Mouse (Mus musculus) kidney, adult 8-10 months (tissue): ENCODE measurements around the gene Pknox2.

Experiments used
- DNase-seq, 2 experiments: peaks; one replicate each; pipeline ENCODE4 v3.0.0; 2022

Gene Pknox2

GRCm38 (mm10) chr9:37139514-37139913, 7.7 kb downstream of the Pknox2 start:
- no peak for DNase-seq

DNA sequence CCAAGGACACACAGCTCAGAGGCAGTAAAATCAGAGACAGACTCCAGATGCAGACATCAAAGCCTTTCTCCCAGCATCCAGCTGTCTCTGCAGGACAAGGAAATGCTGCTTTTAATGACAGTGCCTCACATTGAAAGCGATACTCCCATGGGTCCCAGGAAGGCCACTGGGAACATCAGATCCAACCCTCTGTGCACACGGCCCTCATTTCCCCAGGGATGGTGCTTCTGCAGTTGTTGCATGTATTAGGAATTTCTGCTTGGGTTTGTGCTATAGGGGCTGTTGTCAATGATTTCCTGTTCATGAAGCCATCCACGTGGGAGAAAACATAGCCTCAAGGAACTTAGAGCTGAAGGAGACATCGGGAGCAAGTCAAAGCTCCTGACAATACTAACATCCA, 8.3 kb downstream of the Pknox2 start:
- DNase-seq, result no peak

- no peak for DNase-seq
Measured at GRCm38 (mm10) chr9:37136340-37136739, 10.9 kb downstream of the Pknox2 start.

DNA sequence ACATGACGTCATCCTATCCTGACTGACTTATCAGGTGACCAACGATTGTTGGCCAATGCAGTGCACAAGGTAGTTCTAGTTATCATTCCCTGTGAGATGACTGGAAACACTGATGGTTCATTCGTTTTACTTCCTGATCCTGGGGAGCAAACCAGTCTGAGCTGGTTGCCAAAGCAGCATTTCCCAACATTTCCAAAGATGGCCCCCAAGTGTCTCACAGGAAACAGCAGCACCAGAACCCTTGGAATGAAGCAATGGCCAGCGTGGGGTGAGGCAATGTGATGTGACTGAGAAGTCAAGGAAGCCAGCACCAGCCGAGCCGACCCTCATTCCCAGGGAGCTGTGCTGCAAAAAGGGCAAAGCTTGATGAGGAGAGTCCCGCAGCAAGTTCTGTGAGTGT, 13.7 kb downstream of the Pknox2 start:
- no peak for DNase-seq

DNA sequence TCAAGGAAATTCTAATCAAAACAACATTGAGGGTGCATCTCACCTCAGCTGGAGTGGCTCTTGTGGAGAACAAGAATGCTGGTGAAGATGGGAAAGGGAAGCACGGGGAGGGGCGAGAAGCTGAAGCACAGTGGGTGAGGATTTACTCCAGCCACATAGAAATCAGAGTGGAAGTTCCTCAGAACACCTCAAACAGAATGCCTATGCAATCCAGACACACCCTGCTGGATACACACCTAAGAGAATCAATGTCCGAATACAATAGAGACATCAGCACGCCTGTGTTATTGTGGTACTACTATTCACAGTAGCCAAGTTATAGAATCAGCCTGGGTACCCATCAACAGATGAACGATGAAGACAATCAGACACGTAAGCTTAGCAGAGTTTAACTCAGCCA, 18.2 kb downstream of the Pknox2 start:
- DNase-seq, result no peak

- no peak for DNase-seq
Measured at GRCm38 (mm10) chr9:37126197-37126596, 21.0 kb downstream of the Pknox2 start.

DNA sequence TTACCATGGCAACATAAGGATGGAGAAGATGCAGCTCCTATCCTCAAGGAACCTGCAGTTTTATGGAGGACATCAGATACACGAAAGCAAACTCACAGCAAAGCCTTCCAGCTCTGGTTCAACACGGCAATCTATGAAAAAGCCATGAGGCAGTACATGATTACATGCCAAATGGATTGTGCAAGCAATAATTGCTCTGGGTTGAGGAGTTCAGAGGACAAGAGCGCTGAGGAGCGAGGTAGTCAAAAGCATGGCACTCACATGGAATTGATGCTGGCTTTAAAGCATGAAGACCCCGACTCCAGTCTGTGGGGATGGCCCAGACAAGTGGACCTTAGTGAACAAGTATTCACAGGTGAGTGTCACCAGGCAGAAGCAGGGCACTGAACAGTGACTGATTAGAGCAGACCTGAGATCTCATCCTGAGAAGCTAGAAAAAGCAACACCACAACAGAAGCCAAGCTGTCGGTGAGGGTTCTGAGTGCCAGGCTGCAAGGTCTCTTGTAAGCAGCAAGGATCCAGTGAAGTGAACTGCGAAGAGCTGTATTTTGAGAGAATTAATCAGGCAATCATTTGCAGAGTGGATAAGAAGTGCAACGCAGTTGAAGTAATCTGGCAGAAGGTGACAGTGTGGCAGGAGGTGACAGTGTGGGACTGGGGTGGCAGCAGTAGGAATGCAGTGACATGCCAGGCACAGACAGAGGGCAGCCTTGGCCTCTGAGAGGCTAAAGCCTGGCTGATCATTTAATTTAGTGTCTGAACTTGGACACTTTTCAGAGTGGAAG, 22.3 kb downstream of the Pknox2 start:
- DNase-seq, result no peak

GRCm38 (mm10) chr9:37123384-37123783, 23.8 kb downstream of the Pknox2 start:
- DNase-seq, result no peak

- no peak for DNase-seq
Measured at GRCm38 (mm10) chr9:37122971-37123370, 24.2 kb downstream of the Pknox2 start.

DNA sequence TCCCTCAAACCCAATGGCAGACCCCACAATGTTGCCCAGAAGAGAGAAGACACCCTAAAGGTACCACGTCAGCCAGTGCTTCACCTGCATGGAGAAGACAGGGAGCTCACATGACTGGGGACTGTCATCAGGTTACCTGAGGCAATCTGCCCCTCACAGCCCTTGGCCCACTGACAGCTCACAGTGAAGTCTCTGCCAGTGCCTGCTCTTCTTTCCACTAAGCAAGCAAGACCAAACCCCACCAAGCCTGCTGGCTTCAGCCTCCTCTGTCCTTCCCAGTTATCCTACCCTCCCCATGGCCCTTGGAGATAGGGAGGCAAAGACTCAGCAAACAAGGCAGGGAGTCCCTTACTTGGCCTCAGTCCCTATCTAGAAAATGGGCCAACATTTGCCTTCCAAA, 24.8 kb downstream of the Pknox2 start:
- DNase-seq, result no peak

DNA sequence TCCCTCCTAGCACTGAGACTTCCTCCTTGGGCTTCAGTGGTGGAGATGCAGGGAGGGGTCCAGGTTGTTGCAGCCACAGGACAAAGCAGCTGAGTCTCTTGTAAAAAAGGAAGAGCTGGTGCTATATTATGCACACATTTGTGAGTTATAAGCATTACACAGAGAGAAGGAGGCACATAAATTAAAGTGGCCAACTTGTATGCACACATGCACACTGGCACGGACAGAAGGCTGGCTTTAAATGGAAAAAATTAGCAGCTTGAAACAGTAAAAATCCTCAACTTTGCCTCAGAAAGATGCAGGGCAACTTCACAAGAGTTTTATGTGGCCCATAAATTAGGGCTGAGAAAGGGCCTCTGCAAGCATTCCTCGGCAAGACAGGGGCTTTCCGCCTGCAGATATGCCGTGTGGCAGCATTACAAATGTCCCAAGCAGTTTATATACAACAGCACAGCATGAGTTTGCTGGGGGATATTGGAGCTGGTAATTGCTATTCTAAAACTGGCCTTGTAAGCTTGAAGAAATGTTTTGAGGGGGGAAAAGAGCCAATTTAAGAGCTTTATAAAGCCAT, 25.4 kb downstream of the Pknox2 start:
- DNase-seq, result no peak

DNA sequence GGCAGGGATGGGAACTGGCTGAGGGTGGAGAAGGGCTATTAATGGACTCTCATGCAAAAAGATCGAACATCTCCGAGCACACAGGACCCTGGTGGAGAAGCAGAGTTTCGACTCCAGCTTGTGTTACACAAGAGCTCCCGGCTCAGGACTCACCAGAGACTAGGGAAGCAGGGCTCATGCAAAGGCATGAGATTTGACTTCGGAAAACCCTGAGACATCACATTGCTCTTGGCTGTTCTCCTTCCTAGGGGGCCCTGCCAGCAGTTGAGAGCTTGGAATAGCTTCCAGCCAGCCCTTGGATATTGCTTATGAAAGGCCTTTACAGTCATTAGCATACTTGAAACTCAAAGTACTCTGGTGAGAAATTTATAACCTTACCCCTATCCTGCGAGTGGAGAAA, 26.4 kb downstream of the Pknox2 start:
- no peak for DNase-seq

GRCm38 (mm10) chr9:37117529-37117928, 29.7 kb downstream of the Pknox2 start:
- no peak for DNase-seq

DNA sequence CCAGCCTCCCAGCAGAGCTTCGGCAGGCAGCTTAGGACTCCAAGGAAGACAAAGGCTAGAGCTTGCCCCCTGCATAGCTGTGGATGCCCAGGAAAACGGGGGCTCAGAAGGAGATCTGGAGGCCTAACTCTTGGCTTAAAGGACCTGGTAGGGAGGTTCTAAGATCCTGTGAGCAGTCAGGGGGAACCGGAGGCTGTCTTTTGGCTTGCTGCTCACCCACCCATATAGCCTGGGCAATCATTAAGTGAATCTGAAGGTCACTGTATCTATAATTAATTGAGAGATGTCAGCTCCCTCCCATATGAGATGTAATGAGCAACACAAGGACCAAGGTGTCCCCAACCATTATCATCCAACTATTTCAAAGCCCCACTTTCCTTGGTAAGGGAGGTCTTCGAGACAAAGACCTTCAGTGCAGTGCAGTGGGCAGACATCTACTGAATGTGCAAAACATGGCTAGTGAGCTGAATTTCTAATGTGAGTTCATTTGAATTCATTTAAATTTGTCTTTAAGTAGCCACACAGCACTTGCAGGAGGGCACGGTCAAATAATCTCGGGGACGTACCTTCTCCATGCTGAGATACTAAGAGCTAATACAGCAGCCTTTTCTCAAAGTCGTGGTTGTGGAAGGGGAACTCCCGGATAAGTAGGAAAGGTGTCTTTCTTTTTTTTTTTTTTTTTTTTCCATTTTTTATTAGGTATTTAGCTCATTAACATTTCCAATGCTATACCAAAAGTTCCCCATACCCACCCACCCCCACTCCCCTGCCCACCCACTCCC, 30.4 kb downstream of the Pknox2 start:
- no peak for DNase-seq

DNA sequence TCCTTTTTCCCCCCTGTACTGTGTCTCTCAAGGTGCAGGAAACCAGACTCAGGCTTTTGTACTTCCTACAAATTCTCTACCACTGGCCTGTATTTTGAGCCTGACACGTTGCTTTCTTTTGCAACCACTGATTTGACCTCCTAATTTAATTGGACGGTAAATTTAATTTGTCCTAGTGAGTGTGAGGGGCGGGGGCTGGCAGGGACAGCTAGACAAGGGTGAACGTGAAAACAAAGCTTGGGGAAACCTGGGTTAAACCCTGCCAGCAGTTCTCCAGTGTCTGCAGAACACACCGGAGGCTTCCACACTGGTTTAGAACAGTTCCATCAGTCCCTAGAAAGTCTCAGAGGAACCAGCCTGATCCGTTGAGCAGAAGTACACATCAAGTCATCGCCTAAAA, 31.4 kb downstream of the Pknox2 start:
- DNase-seq, result no peak

DNA sequence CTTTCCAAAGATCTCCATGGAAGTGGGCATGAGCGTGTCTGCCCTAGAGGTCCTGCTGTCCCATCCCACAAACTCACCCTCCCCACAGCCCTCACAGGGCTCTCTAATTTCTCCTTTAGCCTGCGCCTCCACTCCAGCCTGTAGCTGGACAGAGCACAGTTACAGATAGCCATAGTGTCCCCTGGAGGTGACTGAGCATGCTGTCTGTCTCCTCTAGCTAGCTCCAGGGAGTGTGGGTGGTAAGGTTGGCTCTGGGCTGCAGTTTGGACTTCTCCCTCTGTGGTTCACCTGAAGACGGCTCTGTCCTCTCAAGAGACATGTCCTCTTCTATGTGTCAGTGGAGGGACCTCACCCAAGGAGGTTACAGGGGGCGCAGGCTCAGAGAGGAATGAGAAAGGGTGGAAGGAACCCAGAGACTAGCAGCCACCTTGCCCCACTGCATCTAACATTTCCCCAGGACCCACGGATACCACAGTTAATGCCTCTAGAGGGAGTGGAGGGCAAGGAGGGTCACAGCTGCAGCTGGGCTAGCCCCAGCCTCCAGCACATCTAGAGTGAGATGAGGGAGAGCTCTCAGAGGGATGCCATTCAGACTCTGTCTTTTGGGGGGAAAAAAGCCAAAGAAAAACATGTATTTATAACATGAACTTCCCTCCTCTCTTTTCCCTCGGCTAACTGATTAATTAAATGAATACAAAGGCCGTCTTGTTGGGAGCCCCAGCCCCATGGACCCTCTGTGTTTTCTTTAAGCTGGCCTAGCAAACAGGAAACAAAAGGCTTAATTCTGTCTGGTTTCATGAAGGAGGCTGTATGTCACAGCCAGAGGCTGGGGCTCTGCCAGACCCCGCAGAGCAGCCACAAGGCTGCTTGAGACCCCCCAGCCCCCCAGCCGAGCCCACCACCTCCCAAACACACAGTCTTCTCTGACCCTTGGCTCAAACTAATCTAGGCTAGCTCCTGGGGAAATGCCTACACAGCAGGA, 32.6 kb downstream of the Pknox2 start:
- no peak for DNase-seq

DNA sequence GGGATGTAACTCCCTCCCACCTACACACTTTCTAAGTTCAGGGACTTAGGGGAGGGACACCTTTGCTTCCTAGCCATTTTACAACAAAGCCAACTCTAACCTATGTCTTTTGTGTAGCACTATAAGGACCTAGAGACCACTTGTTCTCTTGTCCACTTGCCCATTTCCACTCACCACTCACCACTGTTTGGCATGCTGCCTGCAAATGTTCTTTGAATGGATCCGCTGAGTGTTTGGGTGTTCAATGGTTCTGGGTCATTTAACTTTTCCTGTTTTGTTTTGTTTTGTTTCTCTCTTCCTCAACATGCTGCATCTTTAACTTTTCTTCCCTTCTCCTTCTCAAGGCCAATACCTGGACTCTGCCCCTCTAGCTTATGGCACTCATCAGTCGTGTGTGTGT, 39.7 kb downstream of the Pknox2 start:
- DNase-seq, result peak in 1 of 2 experiments; percentile 28

DNA sequence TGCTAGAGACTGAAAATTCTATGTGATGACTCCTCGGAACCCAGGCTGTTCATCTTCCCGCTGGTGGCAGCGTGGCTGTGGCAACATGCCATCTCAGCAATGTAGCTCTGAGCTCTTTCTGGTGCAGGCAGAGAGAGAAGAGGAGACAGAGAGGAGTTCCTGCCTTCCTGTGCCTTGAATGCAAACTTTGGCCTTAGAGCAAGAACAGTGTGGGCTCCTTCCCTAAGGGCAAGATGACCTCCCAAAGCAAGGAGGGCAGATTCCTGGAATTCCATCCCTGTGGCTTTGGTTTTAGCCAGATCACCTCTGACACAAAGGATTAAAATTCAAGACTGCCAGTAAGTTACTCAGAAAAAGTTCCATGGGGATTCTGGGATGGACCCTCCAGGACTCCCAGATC, 40.4 kb downstream of the Pknox2 start:
- DNase-seq, result peak; percentile 31 to 62

GRCm38 (mm10) chr9:37104249-37104648, 43.0 kb downstream of the Pknox2 start:
- no peak for DNase-seq

DNA sequence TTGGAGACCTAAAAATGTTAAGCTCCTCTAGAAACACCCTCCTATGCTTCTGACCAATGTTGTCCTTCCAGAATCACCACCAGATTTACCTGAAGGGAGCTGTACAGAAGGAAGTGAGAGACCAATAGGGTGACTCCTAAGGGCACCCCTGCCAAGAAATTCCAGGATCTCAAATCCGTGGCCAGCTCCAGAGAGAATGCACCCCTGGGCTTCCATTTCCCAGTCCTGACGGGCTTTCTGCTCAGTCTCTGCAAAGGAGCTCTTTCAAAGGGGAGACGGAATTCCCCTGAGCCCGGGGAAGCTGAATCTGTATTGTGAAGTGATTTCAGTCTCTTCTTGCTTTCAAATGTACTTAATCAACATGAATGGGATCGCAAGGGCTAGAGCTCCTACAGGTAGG, 43.4 kb downstream of the Pknox2 start:
- no peak for DNase-seq

DNA sequence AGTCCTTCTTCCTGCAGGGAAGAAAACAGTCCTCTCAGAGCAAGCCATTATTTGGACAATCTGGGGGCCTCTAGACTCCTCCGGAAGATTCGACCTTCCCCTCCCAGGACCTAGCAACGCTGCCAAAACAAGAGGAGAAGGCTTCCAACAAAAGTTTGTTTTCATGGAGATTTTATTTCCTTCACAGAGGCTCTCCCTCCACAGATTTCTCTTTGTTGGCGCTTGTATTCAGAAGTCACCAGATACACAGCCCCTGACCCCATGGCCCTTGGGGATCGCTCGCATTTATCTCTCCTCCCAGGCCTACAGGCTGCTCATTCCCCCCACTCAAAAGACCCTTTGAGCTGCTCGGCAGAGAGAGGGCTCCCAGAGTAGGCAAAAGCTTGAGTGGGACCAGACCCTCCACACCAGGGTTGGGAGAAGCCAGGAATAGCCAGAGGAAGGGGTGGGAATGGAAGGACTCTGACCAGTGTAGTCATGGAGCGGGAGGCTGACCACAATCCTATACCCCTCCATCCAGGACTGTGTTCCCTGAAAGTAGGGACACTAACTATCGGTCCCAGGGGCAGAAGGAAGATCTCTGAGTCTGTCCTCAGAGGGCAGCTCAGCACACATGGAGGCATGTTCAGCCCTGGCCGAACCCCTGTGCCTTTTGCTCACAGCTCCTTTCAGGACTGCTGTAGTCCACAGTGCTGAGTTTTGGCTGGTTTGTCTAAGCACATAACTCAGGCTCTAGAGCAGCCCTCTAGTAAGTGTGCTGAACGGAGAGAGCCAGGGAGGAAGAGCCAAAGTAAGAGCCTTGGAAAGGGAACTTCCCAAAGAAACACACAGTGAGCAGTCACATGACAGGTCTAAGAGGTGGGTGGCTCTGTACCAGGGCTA, 45.9 kb downstream of the Pknox2 start:
- no peak for DNase-seq

DNA sequence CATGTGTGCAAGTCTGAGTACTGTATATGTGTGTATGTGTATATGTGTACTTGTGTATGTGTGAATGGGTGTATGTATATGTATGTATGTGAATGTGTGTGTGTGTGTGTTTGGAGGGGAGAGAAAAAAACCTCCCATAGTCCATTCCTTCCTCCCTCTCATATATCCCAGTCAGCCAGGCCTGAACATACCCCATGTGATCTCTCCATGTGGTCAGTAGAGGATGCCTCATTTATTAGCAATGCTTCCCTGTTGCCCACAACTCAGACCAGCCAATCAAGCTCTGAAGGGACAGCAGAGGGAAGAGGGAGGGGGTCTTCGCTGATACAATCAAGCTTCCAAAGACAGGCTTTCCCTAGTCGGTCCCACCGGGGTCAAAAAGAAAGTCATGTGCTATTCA, 47.6 kb downstream of the Pknox2 start:
- no peak for DNase-seq
